Mouse (Mus musculus): ENCODE data around the gene Lgi2.

- TF ChIP-seq CTCF (IDR thresholded peaks at IDR 0.05; ENCODE audit: low read depth, low read length) (no peak), POLR2A (IDR thresholded peaks at IDR 0.05; ENCODE audit: borderline replicate concordance, low read depth, low read length) (no peak)
Observed at GRCm38 (mm10) chr5:52519921-52520320, 46.3 kb downstream of the Lgi2 start.
